Mouse (Mus musculus): ENCODE results near the gene Zc3hav1l.

Zc3hav1l gene

GRCm38 (mm10) chr6:38263393-38264159, 35.5 kb downstream of the Zc3hav1l start:
- no peak for DNase-seq (ENCODE audit: low spot score)

- no peak for DNase-seq (ENCODE audit: low spot score)
Measured at GRCm38 (mm10) chr6:38261877-38262276, 37.2 kb downstream of the Zc3hav1l start.

GRCm38 (mm10) chr6:38257506-38257905, 41.6 kb downstream of the Zc3hav1l start:
- no peak for DNase-seq (ENCODE audit: low spot score)

- no peak for DNase-seq (ENCODE audit: low spot score)
Measured at GRCm38 (mm10) chr6:38256793-38257192, 42.3 kb downstream of the Zc3hav1l start.

GRCm38 (mm10) chr6:38255794-38256193, 43.3 kb downstream of the Zc3hav1l start:
- no peak for DNase-seq (ENCODE audit: low spot score)

- peak; percentile 72 for DNase-seq (ENCODE audit: low spot score)
Measured at GRCm38 (mm10) chr6:38253736-38254641, 45.1 kb downstream of the Zc3hav1l start, which contains the start of gene D630045J12Rik. D630045J12Rik (minus strand) TSS chr6:38254009.

- DNase-seq (ENCODE audit: low spot score): no peak
Measured at GRCm38 (mm10) chr6:38252766-38253735, 46.0 kb downstream of the Zc3hav1l start.

- no peak for DNase-seq (ENCODE audit: low spot score)
Measured at GRCm38 (mm10) chr6:38252139-38252538, 46.9 kb downstream of the Zc3hav1l start.

- no peak for DNase-seq (ENCODE audit: low spot score)
Measured at GRCm38 (mm10) chr6:38251464-38251863, 47.6 kb downstream of the Zc3hav1l start.

- no peak for DNase-seq (ENCODE audit: low spot score)
Measured at GRCm38 (mm10) chr6:38247362-38247761, 51.7 kb downstream of the Zc3hav1l start.

GRCm38 (mm10) chr6:38244806-38245205, 54.3 kb downstream of the Zc3hav1l start:
- DNase-seq (ENCODE audit: low spot score): no peak

GRCm38 (mm10) chr6:38244167-38244566, 54.9 kb downstream of the Zc3hav1l start:
- DNase-seq (ENCODE audit: low spot score): no peak

GRCm38 (mm10) chr6:38242833-38243232, 56.2 kb downstream of the Zc3hav1l start:
- DNase-seq (ENCODE audit: low spot score): no peak

- no peak for DNase-seq (ENCODE audit: low spot score)
Measured at GRCm38 (mm10) chr6:38242295-38242830, 56.7 kb downstream of the Zc3hav1l start.

- DNase-seq (ENCODE audit: low spot score): no peak
Measured at GRCm38 (mm10) chr6:38241508-38241907, 57.6 kb downstream of the Zc3hav1l start.

- no peak for DNase-seq (ENCODE audit: low spot score)
Measured at GRCm38 (mm10) chr6:38240618-38241017, 58.4 kb downstream of the Zc3hav1l start.

- no peak for DNase-seq (ENCODE audit: low spot score)
Measured at GRCm38 (mm10) chr6:38238382-38238781, 60.7 kb downstream of the Zc3hav1l start.

Data from urinary bladder, postnatal 14 days (tissue).